Mouse (Mus musculus) cerebellum, postnatal 10 days (tissue): ENCODE data around the gene Rabif.
"Not testable (repeated sequence)": the region's sequence is repeated elsewhere in the genome, so short reads cannot be mapped to it uniquely, and the experiment has no call there.

Experiments used
- DNase-seq, 2 experiments: peaks; one replicate each; pipeline ENCODE4 v3.0.0; 2021; ENCODE audit warnings: mixed read lengths in 2 of 2

The Rabif gene

DNA sequence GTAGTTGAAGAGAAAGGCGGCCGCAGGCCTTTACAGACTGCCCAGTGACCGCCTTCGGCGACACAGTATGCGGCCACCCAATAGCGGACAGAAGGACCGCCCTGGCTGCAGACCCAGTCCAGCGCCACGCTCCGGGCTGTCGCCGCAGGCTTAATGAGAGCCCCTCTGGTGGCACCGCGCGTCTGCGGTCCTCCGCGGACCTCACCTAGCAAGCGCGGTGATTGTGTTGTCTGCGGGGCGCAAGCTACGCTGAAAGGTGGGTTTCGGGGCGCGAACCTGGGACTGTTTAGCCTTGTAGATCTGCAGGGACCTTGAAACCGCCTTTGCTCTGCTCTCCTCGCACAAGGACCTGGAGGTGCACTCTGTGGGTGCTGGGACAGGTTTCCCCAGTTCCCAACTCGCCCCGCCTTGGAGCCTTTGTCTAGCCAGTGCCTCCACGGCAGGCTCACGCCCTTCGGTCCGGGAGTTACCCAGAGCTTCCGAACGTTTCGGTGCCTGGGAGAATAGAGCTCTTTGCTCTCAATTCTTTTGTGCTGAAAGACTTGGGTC, 18.9 kb downstream of the Rabif start:
- DNase-seq, result peak; percentile 29 to 31

- DNase-seq, result no peak
These were observed 19.6 kb downstream of the Rabif start for GRCm38 (mm10) chr1:134513876-134514590.

- DNase-seq, result peak; percentile 48 to 51
These were observed 21.4 kb downstream of the Rabif start for GRCm38 (mm10) chr1:134515891-134516290.

GRCm38 (mm10) chr1:134516491-134517198, 22.2 kb downstream of the Rabif start:
- peak; percentile 35 to 43 for DNase-seq

DNA sequence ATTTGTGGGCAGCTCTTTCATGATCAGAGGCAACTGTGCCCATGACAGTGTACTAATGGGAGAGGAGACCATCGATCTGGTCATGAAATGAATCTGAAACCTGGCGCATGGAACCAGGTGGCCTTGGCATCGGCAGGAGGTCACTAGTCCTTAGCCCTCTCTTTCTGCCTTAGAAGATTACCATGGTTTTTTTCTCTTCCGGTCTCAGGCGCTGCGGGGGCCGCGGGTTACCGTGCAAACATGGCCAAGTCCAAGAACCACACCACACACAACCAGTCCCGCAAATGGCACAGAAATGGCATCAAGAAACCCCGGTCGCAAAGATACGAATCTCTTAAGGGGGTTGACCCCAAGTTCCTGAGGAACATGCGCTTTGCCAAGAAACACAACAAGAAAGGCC, 23.4 kb downstream of the Rabif start:
- not testable (repeated sequence) for DNase-seq

DNA sequence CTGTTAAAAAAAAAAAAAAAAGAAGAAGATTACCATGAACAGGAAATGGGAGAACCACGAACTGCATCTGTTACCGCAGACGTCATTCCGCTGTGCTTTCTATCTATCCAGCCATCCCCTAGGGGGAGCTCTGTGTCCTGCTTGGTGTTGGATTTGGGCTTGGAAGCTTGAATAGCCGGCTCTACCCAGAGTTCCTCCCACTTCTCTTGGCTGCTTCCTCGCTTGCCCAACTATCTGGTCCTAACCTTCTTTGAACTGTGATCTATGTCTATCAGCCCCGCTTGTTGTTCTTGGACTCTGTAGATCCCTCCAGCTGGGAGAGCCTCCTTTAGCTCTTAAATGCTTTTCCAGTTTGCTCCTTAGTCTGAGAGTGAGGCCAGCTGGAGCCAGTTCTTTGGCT, 24.2 kb downstream of the Rabif start:
- DNase-seq, result peak; percentile 91

- not testable (repeated sequence) for DNase-seq
These were observed 24.8 kb downstream of the Rabif start for GRCm38 (mm10) chr1:134519201-134519600.

GRCm38 (mm10) chr1:134520001-134520721, 25.7 kb downstream of the Rabif start:
- no peak for DNase-seq

- DNase-seq, result no peak
These were observed 26.7 kb downstream of the Rabif start for GRCm38 (mm10) chr1:134521163-134521562.

DNA sequence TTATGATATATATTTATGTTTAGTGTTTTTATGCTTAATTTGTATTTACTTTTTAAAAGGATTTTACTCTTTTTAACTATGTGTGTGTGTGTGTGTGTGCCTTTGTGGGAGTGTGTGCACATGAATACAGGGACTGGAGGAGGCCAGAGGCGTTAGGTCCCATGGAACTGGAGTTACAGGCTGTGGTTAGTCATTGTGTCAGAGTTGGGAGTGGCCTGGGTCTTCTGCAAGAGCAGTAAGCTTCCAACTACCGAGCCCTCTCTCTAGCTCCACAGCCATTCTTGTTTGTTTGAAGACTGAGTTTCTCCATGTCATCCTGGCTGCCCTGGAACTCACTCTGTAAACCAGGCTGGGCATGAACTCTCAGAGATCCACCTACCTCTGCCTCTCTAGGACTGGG, 27.9 kb downstream of the Rabif start:
- no peak for DNase-seq

- peak in 1 of 2 experiments; percentile 40 for DNase-seq
These were observed 30.0 kb downstream of the Rabif start for GRCm38 (mm10) chr1:134524424-134524823.

GRCm38 (mm10) chr1:134525015-134525414, 30.6 kb downstream of the Rabif start:
- DNase-seq, result no peak

- no peak for DNase-seq
These were observed 32.3 kb downstream of the Rabif start for GRCm38 (mm10) chr1:134526752-134527151.

DNA sequence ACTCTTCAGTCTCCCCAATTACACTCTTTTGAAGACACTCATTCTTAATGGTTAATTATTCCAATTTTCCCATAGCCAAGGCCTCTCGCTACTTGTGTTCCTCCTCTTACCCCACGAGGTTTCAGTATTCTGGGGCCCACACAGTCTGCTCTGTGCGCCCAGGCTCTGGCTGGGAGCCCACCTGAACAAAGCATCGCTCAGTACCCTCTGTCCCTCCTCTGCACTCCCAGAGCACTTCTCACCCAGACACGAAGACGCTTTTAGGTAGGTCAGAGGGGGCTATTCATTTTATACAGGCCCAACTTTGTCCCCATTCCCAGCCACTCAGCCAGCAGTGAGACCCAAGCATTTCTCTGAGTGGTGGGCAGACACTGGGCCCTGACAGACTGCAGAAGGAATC, 36.2 kb downstream of the Rabif start:
- DNase-seq, result peak; percentile 13 to 48

DNA sequence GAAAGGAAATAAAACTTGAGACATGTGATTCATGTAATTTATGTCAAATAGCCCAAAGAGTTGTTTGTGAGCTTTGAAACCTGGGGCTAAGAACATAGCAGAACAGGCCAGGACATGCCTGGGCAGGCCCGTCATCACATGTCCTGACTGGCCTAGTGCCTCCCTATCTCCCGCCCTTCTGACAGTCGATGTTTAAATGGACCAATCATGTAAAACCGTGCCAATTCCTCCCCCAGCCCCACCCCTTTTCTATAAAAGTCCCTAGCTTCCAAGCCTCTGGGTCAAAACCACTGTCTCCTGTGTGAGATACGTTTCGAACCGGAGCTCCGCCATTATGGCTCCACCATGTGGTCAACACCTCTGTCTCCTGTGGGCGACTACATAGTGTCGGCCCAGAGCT, 39.3 kb downstream of the Rabif start:
- DNase-seq, result not testable (repeated sequence)

- no peak for DNase-seq
These were observed 40.6 kb downstream of the Rabif start for GRCm38 (mm10) chr1:134535054-134535453.

GRCm38 (mm10) chr1:134535513-134535912, 41.1 kb downstream of the Rabif start:
- DNase-seq, result no peak

DNA sequence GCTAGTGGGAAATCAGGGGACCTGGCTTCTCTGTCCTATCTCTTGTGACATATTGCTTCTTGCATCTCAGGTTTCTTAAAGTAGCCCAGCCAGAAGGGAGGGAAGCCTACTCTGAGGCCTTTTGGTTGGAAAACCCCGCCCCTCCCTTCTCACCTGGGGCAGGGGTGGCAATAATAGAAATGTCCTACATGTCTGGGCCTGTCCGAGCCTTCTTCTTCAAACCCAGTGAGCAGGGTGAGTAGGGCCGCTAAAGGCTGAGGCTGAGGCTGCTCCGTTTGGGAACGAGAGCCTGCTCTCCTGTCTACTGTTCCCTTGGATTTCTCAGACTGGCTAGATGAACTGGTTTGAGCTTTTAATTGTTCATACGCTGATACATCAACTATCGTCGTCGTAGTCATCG, 46.2 kb downstream of the Rabif start:
- DNase-seq, result no peak

DNA sequence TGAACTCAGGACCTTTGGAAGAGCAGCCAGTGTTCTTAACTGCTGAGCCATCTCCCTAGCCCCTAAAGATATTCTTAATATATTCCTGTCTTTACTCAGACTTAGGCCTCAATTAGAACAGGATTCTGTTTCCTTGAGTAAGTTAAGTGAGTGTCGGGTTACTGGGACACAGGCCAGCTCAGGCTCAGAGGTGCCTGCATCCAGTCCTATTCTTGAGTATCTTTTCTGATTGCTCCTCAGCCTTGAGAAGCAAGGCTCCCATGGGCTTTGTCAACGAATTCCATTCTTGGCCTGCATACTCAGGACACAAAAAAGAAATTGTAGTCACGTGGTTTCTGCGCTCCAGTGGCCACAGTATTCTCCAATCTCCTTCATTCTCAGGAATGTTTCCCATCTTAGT, 53.8 kb downstream of the Rabif start:
- no peak for DNase-seq

- DNase-seq, result no peak
These were observed 55.2 kb downstream of the Rabif start, which contains the start of gene Mgat4e for GRCm38 (mm10) chr1:134549632-134550132. TSS of gene Mgat4e (minus strand) at chr1:134549682.

- no peak for DNase-seq
These were observed 57.4 kb downstream of the Rabif start for GRCm38 (mm10) chr1:134551869-134552268.

DNA sequence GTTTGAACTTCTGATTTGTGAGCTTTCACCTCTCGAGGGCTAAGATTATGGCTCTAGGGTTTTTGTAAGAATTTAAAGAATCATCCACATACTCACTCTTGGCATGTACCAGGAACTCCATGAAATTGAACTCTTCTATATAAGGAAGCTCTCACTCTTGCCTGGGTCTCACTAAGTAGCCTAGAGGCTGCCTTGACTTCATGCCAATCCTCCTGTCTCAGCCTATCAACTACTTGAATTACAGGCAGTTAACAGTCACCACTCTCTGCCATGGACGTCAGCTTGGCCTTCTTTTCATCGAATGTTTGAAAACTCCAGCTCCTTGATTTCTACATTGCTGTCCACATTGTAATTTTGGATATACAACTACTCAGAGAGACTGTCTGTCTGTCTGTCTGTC, 57.9 kb downstream of the Rabif start:
- DNase-seq, result no peak

GRCm38 (mm10) chr1:134555240-134555870, 60.9 kb downstream of the Rabif start:
- DNase-seq, result no peak
